Mouse (Mus musculus) mouse trophoblast stem cell (cell line): ENCODE results near the gene Birc2.

ENCODE experiments used
- in situ Hi-C, 2 experiments: fragments of 300-500 bp; cut with MseI, MboI; formaldehyde crosslinking; loops; 2 replicates in 1 of 2; 3 replicates in 1 of 2; pipeline ENCODE4 v1.15.1; 2025

Gene Birc2

GRCm38 (mm10) chr9:7786086-7786485 lies 50.8 kb downstream of the Birc2 start:
- in situ Hi-C loops: no loop called here

DNA sequence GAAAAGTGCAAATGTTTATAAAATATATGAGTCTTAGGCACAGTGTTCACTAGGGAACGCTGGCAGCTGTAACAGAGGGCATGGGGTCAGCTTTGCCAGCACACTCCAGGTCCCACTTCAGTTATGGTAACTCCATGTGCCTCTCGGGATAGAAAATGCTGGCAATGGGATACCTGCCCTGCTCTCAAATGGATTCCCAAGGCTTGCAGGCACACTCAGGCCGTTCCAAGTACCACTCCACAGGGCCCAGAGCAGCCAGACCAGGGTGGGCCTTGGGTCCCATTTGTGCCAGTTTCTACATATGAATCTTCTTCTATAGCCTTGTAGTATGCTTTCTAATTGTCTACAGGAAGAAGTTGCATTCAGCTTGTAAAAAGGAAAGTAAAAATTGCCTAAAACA lies 51.5 kb downstream of the Birc2 start:
- in situ Hi-C loops: no loop called here

- in situ Hi-C loops: no loop called here
Observed at GRCm38 (mm10) chr9:7784615-7785012, 52.2 kb downstream of the Birc2 start.

DNA sequence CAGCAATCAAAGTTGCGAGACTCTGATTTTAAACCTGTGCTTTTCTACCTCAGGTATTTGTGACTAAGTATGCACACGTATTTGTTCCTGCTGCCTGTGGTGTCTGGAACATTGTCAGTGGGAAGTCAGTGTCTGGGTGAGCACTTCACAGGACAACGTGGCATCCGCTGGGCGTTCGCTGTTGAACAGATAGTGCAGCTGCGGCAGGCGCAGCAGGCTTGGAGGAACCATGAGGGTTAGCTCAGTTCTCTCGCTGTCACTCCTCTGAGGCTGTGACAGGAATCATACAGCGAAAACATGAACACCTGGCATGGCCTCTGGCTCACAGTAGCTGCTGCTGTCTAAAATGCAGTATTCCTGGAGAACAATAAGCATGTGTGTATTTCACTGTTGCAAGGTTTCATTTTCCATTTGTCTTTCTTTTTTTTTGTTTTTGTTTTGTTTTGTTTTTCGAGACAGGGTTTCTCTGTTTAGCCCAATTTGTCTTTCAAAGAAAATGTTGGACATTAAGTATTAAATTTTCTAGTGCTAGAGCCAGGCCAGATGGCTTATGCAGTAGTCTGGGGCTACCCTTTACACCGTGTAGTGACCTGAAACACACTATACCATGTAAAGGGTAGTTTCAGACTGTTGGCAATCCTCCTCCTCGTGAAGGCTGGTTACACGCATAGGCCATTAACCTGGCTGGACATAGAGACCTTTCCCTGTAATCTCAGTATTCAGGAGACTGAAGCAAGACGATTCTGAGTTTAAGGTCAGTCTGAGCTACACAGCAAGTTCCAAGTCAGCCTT lies 52.8 kb downstream of the Birc2 start:
- in situ Hi-C loops: no loop called here

- in situ Hi-C loops: no loop called here
Observed at GRCm38 (mm10) chr9:7780250-7781150, 56.4 kb downstream of the Birc2 start.

DNA sequence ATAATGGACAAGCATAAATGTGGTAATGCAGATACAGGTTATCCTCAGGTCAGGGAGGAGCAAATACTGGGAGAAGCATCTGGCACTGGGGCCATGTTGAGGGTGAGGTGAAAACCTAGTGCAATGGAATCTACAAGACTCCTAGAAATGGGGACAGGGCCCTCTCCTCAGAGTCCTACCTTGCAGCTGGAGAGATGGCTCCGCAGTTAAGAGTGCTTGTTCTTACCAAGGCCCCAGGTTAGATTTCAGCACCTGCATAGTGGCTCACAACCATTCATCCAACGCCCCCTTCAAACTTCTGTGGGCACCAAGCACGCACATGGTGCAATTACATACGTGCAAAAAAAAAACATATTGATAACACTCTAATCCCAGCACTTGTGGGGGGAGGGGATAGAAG lies 57.1 kb downstream of the Birc2 start:
- in situ Hi-C loops: no loop called here

- in situ Hi-C loops: no loop called here
Observed at GRCm38 (mm10) chr9:7778771-7779170, 58.1 kb downstream of the Birc2 start.

- in situ Hi-C loops: no loop called here
Observed at GRCm38 (mm10) chr9:7777652-7778051, 59.2 kb downstream of the Birc2 start.

DNA sequence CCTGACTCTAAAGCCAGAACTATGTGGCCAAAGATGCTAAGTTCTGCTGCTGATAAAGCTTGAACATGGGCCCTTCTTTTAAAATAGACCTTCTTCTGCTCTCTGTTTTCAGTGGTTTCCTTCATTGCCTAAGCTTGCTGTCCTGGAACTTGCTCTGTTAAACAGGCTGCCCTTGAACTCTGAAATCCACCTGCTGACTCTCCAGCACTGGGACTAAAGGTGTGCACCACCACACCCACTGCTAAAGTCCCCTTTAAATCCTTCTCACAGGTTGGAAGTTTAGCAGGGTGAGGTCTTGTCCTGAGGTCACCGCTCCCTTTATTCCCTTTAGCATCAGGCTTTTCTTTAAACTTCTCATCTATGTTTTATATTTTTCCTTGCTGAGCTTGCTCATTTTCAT lies 59.9 kb downstream of the Birc2 start:
- in situ Hi-C loops: no loop called here

DNA sequence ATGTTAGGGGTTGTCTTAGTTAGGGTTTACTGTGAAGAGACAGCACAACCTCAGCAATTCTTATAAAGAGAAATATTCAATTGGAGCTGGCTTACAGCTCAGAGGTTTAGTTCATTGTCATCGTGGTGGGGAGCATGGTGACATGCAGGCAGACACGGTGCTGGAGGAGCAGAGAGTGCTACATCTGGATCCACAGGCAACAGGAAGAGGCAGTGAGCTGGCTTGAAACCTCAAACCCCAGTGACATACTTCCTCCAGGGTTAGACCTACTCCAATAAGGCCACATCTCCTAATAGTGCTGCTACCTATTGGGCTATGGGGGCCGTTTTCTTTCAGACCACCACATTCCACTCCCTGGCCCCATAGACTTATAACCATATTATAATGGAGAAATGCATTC lies 60.9 kb downstream of the Birc2 start:
- in situ Hi-C loops: no loop called here

- in situ Hi-C loops: no loop called here
Observed at GRCm38 (mm10) chr9:7775011-7775410, 61.9 kb downstream of the Birc2 start.

- in situ Hi-C loops: no loop called here
Observed at GRCm38 (mm10) chr9:7774538-7774937, 62.3 kb downstream of the Birc2 start.

DNA sequence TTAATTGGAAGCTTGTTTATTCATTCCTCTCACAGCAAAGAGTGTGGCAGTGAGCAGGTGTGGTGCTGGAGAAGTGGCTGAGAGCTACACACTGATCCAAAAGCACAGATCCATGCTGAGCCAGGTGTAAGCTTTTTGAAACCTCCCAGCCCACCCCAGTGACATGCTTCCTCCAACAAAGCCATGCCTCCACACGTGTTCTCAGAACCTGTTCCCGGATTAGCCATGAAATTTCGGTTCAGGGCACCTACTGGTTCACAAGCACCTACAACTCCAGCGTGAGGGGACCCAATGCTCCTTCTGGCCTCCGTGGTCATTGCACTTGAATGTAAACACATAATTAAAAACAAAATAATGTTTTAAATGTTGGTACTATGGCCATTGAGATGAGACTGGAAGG lies 63.2 kb downstream of the Birc2 start:
- in situ Hi-C loops: no loop called here

- in situ Hi-C loops: no loop called here
Observed at GRCm38 (mm10) chr9:7772773-7773454, 64.0 kb downstream of the Birc2 start.

DNA sequence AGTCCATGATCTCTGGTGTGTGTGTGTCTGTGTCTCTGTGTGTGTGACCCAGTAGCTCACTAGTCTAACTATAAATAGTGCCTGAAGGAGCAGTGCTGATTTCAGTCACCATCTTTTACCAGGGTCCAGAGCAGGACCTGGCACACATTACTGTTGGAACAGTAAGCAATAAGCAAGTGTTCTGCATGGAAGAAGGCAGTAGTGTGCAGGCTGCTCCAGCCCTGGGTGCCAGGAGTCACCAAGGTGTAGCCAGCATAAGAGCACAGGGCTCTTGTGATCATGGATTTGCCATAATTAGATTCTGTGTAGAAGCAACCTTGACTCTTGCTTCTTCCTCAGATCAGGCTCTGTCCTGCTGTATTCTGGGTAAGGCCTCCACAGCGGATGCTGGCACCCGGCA lies 64.5 kb downstream of the Birc2 start:
- in situ Hi-C loops: no loop called here

DNA sequence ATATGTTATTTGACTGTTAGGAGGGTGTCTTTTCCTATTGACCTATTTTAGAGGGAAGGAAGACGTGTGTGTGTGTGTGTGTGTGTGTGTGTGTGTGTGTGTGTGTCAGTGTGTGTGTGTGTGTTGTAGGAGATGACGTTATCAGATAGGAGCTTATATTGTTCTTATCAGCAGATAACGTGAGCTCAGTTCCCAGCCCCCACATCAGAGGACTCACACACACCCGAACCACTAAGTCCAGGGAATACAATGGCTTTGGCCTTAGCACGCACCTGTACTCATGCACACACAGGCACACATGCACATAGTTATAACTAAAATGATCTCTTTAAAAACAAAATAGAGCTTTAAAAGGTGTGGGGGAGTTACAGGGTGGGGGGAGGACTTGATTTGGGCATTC lies 67.4 kb downstream of the Birc2 start:
- in situ Hi-C loops: no loop called here

DNA sequence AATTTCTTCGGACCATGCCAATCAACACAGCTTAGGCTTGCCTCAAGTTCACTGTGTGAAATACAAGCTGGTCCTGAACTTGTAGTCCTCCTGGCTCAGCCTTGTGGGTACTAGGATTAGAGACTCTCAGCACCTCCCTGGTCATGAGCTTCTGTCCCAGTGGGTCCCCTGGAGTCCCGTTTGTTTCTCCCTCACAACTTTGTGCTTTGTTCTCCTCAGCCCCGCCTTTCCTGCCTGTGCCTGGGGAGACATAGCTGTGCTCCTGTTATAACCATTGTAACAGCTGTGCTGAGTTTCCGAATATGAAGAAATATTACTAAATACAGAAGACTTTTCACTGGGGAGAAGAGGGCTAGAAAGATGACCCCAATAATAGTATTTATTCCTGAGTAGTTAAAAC lies 67.8 kb downstream of the Birc2 start:
- in situ Hi-C loops: no loop called here
